Mouse (Mus musculus) liver, postnatal 0 days (tissue): ENCODE measurements around the gene Efemp2.

ENCODE experiments used
- CTCF ChIP-seq: sonication (generic); IDR thresholded peaks from 2 replicates; pipeline ENCODE4 v1.5.1; 2016; ENCODE audit warnings: antibody characterized with exemption, low read depth
- EP300 ChIP-seq: IDR thresholded peaks from 2 replicates; pipeline ENCODE4 v1.6.1; 2016; ENCODE audit warnings: antibody characterized with exemption, low read depth, mild to moderate bottlenecking

DNA sequence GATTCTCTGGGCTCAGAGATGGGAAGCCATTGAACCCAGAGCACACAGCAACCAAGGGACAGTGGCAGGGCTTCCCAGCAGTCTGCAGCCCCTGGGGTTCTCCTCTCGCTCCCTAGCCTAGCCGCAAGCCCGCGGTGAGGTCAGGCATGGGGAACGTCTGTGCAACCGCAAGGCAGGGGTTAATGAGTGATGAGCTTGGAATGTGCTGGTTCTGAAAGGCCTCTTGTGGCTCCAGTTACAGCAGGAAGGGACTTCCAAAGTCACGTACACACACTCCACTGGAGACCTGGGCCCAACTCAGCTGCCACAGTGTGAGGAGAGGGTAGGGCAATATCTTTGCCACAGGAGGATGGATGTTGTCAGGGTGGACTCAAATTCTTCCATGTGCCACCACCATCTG, 28.8 kb upstream of the Efemp2 start:
- TF ChIP-seq CTCF (no peak), EP300 (no peak)
